In the genomic region with DNA sequence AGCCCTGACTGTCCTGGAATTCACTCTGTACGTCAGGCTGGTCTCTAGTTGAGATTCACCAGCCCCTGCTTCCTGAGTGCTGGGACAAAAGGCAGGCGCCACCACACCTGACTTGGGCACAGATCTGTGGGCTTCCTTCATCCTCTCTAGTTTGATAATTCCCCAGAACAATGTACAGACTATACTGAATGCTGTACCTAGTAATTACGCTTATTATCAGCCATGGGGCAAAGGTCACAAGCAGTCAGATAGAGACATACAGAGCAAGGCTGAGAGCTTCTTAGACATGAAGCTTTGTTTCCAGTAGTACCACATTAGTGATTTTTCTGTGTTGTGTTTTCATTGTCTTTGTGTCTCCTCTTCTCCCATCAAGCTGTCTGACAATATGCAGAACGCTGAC, we compare ENCODE assay signal across 25 mouse cellular contexts.
"Had no signal": no experiment of that assay in that cellular context is flagged by ENCODE, and none has a peak within 500 bp of the region (broad histone marks: within the 10 kb centered on the region; RNA-seq: fewer than 3 reads in every experiment).

No protein-coding gene starts in this region.

- H3K4me1 ChIP-seq: heart, embryonic 12.5 days; hindbrain, embryonic 10.5 days; hindbrain, embryonic 12.5 days; limb, embryonic 10.5 days; limb, embryonic 12.5 days; liver, embryonic 15.5 days had no signal

- H3K27ac ChIP-seq: gastrocnemius, adult 2 months; heart, embryonic 10.5 days; hindbrain, embryonic 10.5 days; hindbrain, embryonic 12.5 days; hindbrain, embryonic 14.5 days; limb, embryonic 10.5 days; limb, embryonic 12.5 days; liver, embryonic 13.5 days; liver, embryonic 15.5 days had no signal

- DNase-seq: forebrain, postnatal 0 days; gastrocnemius, adult 2 months; gastrocnemius, postnatal 10 days; gastrocnemius, postnatal 25 days; heart, adult 18-20 months; heart, postnatal 10 days; heart, postnatal 4 days; kidney, adult 18-20 months; kidney, adult 8-10 months; kidney, postnatal 10 days; kidney, postnatal 36 days; layer of hippocampus, postnatal 36 days; liver; liver, embryonic 13.5 days had no signal

- ATAC-seq: forebrain, postnatal 0 days; hindbrain, embryonic 16.5 days; inflammation-experienced regulatory T-cells, adult 6 months had no signal

- H3K9ac ChIP-seq: forebrain, postnatal 0 days; heart, embryonic 12.5 days; hindbrain, embryonic 12.5 days; hindbrain, embryonic 14.5 days; limb, embryonic 12.5 days; liver, embryonic 13.5 days; liver, embryonic 15.5 days had no signal

- H3K4me2 ChIP-seq: heart, embryonic 12.5 days; hindbrain, embryonic 12.5 days; hindbrain, embryonic 14.5 days; limb, embryonic 12.5 days; liver, embryonic 11.5 days; liver, embryonic 13.5 days; liver, embryonic 15.5 days had no signal

- H3K27me3 ChIP-seq: heart, embryonic 12.5 days; hindbrain, embryonic 12.5 days; limb, embryonic 12.5 days; liver, embryonic 13.5 days; liver, embryonic 15.5 days had no signal

- H3K4me3 ChIP-seq: gastrocnemius, adult 2 months; heart, embryonic 10.5 days; heart, embryonic 12.5 days; hindbrain, embryonic 10.5 days; hindbrain, embryonic 12.5 days; limb, embryonic 10.5 days; limb, embryonic 12.5 days; liver, embryonic 13.5 days; liver, embryonic 15.5 days had no signal

- H3K9me3 ChIP-seq: heart, embryonic 10.5 days; heart, embryonic 12.5 days; hindbrain, embryonic 10.5 days; hindbrain, embryonic 12.5 days; limb, embryonic 10.5 days; limb, embryonic 12.5 days; liver, embryonic 13.5 days; liver, embryonic 15.5 days had no signal
